Mouse (Mus musculus) hematopoietic multipotent progenitor cell, adult 10-12 weeks (in vitro differentiated cells): ENCODE measurements around the gene Olfr1176. TPM values are rescaled to one million over a fixed set of nuclear protein-coding genes. Genes with fewer than 3 reads are reported as not detected.

ENCODE experiments used
- polyA plus RNA-seq: library from polyadenylated mRNA; stranded (reverse); fragments of >175 nt; gene quantifications from 2 replicates; pipeline ENCODE4 v1.2.3, GENCODE M21; 2012; ENCODE audit warnings: low replicate concordance

The Olfr1176 gene
- not detected in 2 replicates for polyA plus RNA-seq

GRCm38 (mm10) chr2:88336421-88336820 lies at the start of gene Olfr1176:
Olfr1176 (plus strand) TSS chr2:88336721.

GRCm38 (mm10) chr2:88315035-88315434 lies 21.5 kb upstream of the Olfr1176 start, which contains the start of gene Olfr1174-ps:
Olfr1174-ps (minus strand) TSS chr2:88315135.

GRCm38 (mm10) chr2:88327115-88327514 lies 9.4 kb upstream of the Olfr1176 start, which contains the start of gene Olfr1175-ps:
Olfr1175-ps (minus strand) TSS chr2:88327215.

GRCm38 (mm10) chr2:88346392-88346791 lies 9.9 kb downstream of the Olfr1176 start, which contains the start of gene Olfr1177-ps:
Olfr1177-ps (minus strand) TSS chr2:88346492.

GRCm38 (mm10) chr2:88386762-88387161 lies 50.2 kb downstream of the Olfr1176 start, which contains the start of gene Olfr1178:
Olfr1178 (plus strand) TSS chr2:88387062.

Other genes starting within 250 kb of the Olfr1176 start
- gene Olfr1164, start 242.8 kb upstream of the Olfr1176 start, polyA plus RNA-seq: not detected in 2 replicates
- gene Olfr1166, start 208.4 kb upstream of the Olfr1176 start, polyA plus RNA-seq: not detected in 2 replicates
- gene Olfr1167, start 181.5 kb upstream of the Olfr1176 start, polyA plus RNA-seq: not detected in 2 replicates
- not detected in 2 replicates for gene Olfr1168, start 154.8 kb upstream of the Olfr1176 start, polyA plus RNA-seq
- gene Olfr1170, start 108.4 kb upstream of the Olfr1176 start, polyA plus RNA-seq: not detected in 2 replicates
- not detected in 2 replicates for gene Olfr1173, start 56.8 kb upstream of the Olfr1176 start, polyA plus RNA-seq
- not detected in 2 replicates for gene Olfr1174-ps, start 21.6 kb upstream of the Olfr1176 start, polyA plus RNA-seq
- not detected in 2 replicates for gene Olfr1175-ps, start 9.5 kb upstream of the Olfr1176 start, polyA plus RNA-seq
- gene Olfr1177-ps, start 9.8 kb downstream of the Olfr1176 start, polyA plus RNA-seq: not detected in 2 replicates
- gene Olfr1178, start 50.3 kb downstream of the Olfr1176 start, polyA plus RNA-seq: not detected in 2 replicates
- not detected in 2 replicates for gene Olfr1179, start 69.7 kb downstream of the Olfr1176 start, polyA plus RNA-seq
- not detected in 2 replicates for gene Olfr1180, start 82.4 kb downstream of the Olfr1176 start, polyA plus RNA-seq
- gene Olfr1181, start 89.5 kb downstream of the Olfr1176 start, polyA plus RNA-seq: not detected in 2 replicates
- not detected in 2 replicates for gene Gm13757, start 112.4 kb downstream of the Olfr1176 start, polyA plus RNA-seq
- gene Olfr1183, start 118.1 kb downstream of the Olfr1176 start, polyA plus RNA-seq: not detected in 2 replicates
- gene Olfr1184, start 146.9 kb downstream of the Olfr1176 start, polyA plus RNA-seq: not detected in 2 replicates
- not detected in 2 replicates for gene Olfr1185-ps1, start 156.6 kb downstream of the Olfr1176 start, polyA plus RNA-seq
- not detected in 2 replicates for gene Olfr1186, start 181.8 kb downstream of the Olfr1176 start, polyA plus RNA-seq
- not detected in 2 replicates for gene Olfr1188, start 220.2 kb downstream of the Olfr1176 start, polyA plus RNA-seq
- gene Olfr1189, start 249.7 kb downstream of the Olfr1176 start, polyA plus RNA-seq: not detected in 2 replicates